Mouse (Mus musculus): ENCODE data around the gene Srr. TPM values are rescaled to one million over a fixed set of nuclear protein-coding genes. Genes with fewer than 3 reads are reported as not detected.
A peak's percentile ranks its signal among the peaks of the same experiment; 100 is the strongest.

Srr gene
- 39.5 and 42.9 TPM in 2 replicates for polyA plus RNA-seq (2015; fragmentation: Nextera tagmentation; extraction: Ambion mirVana)

DNA sequence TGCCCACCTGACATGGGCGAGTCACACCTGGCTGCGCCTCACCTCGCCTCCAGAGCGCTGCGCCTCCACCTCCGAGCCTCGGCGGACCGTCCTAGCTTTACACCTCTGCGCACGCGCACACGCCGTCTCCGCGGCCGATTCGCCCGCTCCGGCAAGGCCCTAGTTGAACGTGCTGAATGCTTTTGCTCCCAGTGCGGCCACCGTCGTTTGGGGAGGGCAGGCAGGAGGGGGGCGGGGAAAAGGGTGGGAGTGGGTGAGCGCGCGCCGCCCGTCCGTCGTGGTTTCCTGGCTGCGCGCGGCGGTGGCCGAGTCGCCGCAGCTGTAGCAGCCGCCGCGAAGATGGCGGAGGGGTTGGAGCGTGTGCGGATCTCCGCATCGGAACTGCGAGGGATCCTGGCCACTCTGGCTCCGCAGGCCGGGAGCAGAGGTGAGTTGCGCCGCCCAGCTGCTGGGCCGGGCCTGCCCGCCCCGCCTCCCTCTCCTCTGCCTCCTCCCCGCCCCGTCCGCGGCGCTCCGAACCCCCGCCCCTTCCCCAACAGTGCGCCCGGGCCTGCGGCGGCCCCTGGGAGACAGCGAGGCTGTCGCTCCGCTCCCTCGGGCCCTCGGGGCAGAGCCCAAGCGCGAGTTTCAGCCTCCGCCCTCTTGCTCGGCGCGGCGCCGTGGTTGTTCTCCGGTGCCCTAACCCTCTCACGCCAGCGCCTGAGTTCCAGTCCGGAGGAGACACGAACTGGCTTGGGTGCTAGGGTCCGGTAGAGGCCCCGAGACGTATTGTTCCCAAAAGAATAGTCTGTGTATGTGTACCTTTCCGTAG lies at the start of gene Srr, which contains the start of gene Smg6:
Srr (minus strand) TSS at position 372 of the 811 bp plus-strand sequence.
Smg6 (plus strand) TSS at position 247 of the 811 bp plus-strand sequence.
- peak within 1 kb of the TSS; percentile 93 for H3K9ac ChIP-seq (ENCODE audit: low read depth, low read length)
- H3K27ac ChIP-seq (ENCODE audit: low read depth, low read length) = peak within 1 kb of the TSS; percentile 93
- H3K36me3 ChIP-seq (ENCODE audit: control insufficient read depth, insufficient read depth, low read length) = 0 out of 2 replicates have a peak, but pooled peaks cover 4% of the 10 kb centered on the region
- peak within 1 kb of the TSS; percentile 73 for H3K4me2 ChIP-seq (ENCODE audit: low read length)
- peak; percentile 95 for ATAC-seq
- 0% methylated on average over 77 of the region's 88 CpGs for WGBS
- no peaks in the 10 kb centered on the region for H3K27me3 ChIP-seq (replicated peaks; ENCODE audit: control insufficient read depth, insufficient read depth, low read length)
- H3K4me1 ChIP-seq (ENCODE audit: control insufficient read depth, insufficient read depth, low read depth, low read length) = peaks cover 18% of the 10 kb centered on the region
- H3K4me3 ChIP-seq (ENCODE audit: low read length) = peak within 1 kb of the TSS; percentile 97
- no peaks in the 10 kb centered on the region for H3K9me3 ChIP-seq (ENCODE audit: control insufficient read depth, low read length)

DNA sequence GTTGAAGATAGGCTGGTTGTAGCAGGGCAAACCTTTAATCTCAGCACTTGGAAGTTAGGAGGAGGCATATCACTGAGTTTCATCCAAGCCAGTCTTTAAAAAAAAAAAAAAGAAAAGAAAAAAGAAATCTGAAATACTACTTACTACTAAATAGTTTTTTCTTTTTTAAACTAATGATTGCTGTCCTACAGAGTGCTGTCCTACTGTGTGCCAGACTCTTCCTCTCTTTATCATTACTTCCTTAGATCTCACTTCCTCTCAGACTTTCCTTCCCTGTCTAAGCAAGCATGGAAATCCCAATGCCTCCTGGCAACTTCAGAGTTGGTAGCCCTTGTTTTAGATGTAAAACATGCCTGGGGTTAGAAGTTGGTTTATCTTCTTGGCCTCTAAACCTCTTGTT lies 48.9 kb upstream of the Srr start:
- H3K4me3 ChIP-seq (ENCODE audit: low read length) = no peak overlapping the region
- no peaks in the 10 kb centered on the region for H3K36me3 ChIP-seq (ENCODE audit: control insufficient read depth, insufficient read depth, low read length)
- H3K4me1 ChIP-seq (ENCODE audit: control insufficient read depth, insufficient read depth, low read depth, low read length) = no peaks in the 10 kb centered on the region
- no peak overlapping the region for H3K27ac ChIP-seq (ENCODE audit: low read depth, low read length)
- no peaks in the 10 kb centered on the region for H3K27me3 ChIP-seq (replicated peaks; ENCODE audit: control insufficient read depth, insufficient read depth, low read length)
- no peak overlapping the region for H3K9ac ChIP-seq (ENCODE audit: low read depth, low read length)
- no peaks in the 10 kb centered on the region for H3K9me3 ChIP-seq (ENCODE audit: control insufficient read depth, low read length)
- H3K4me2 ChIP-seq (ENCODE audit: low read length) = no peak overlapping the region
- no peak for ATAC-seq

DNA sequence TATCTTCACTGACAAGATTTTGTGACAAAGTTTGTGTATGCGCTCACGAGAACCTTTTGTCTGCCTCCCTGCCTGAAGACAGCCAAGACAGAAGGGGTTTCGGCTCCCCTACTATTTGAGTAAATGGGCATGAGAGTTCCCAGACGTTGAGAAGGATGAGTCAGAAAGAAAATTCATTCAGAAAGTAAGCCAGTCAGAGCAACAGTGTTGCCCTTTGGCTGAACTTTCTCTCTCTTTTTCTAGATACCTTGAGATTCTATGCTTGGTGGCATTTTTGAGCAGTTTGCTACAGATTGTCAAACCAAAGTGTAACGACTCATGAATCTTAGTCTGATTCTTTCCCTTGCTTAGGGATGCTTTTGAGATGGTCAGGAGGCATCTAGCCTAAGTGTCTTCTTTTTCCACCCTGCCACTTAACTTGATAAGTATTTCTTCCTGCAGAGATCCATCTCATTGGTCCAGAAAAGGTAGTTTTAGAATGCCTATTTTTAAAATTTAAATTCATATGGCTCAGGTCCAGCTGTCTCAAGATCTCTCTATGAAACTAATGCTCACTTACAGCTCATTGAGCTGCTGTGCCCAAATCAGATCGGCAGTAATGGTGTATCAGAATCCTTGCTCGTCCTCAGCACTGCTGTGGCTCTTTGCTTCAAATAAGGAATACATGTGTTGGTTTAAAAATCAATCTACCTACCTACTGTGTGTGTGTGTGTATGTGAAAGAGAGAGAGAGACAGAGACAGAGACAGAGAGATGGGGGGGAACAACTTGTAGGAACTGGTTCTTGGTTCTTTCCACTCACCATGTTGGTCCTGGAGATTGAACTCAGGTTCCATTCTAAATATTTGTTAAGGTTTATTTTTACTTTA lies 47.8 kb upstream of the Srr start:
- 80% methylated on average over 7 of the region's 7 CpGs for WGBS
- no peaks in the 10 kb centered on the region for H3K36me3 ChIP-seq (ENCODE audit: control insufficient read depth, insufficient read depth, low read length)
- H3K9ac ChIP-seq (ENCODE audit: low read depth, low read length) = no peak overlapping the region
- H3K4me2 ChIP-seq (ENCODE audit: low read length) = no peak overlapping the region
- no peaks in the 10 kb centered on the region for H3K4me1 ChIP-seq (ENCODE audit: control insufficient read depth, insufficient read depth, low read depth, low read length)
- no peaks in the 10 kb centered on the region for H3K27me3 ChIP-seq (replicated peaks; ENCODE audit: control insufficient read depth, insufficient read depth, low read length)
- H3K9me3 ChIP-seq (ENCODE audit: control insufficient read depth, low read length) = no peaks in the 10 kb centered on the region
- H3K27ac ChIP-seq (ENCODE audit: low read depth, low read length) = no peak overlapping the region
- H3K4me3 ChIP-seq (ENCODE audit: low read length) = no peak overlapping the region
- ATAC-seq = no peak

DNA sequence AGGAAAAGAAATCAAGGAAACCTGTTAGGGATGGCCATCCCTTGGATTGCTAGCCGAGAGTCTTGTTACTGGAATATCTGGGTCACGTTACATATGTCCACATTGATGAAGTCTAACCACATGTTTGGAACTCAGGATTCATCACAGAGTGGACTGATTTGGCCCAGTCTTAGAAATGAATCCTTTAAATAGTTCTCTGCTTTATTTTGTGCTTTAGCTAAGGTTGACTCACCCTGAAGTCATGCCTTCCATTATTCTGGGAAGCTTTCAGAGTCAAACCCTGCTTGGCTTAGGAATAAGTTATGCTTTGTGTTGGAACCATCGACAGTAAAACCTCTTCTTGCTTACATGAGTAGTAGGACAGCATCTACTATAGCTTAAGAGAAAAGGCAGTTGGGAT lies 39.8 kb upstream of the Srr start:
- Histone ChIP-seq H3K4me3 (ENCODE audit: low read length) (no peak overlapping the region), H3K4me2 (ENCODE audit: low read length) (no peak overlapping the region), H3K27ac (ENCODE audit: low read depth, low read length) (no peak overlapping the region), H3K9ac (ENCODE audit: low read depth, low read length) (no peak overlapping the region), H3K4me1 (ENCODE audit: control insufficient read depth, insufficient read depth, low read depth, low read length) (no peaks in the 10 kb centered on the region), H3K27me3 (replicated peaks; ENCODE audit: control insufficient read depth, insufficient read depth, low read length) (no peaks in the 10 kb centered on the region), H3K9me3 (ENCODE audit: control insufficient read depth, low read length) (no peaks in the 10 kb centered on the region), H3K36me3 (ENCODE audit: control insufficient read depth, insufficient read depth, low read length) (no peaks in the 10 kb centered on the region)
- 93% methylated on average over 3 of the region's 3 CpGs for WGBS
- no peak for ATAC-seq

DNA sequence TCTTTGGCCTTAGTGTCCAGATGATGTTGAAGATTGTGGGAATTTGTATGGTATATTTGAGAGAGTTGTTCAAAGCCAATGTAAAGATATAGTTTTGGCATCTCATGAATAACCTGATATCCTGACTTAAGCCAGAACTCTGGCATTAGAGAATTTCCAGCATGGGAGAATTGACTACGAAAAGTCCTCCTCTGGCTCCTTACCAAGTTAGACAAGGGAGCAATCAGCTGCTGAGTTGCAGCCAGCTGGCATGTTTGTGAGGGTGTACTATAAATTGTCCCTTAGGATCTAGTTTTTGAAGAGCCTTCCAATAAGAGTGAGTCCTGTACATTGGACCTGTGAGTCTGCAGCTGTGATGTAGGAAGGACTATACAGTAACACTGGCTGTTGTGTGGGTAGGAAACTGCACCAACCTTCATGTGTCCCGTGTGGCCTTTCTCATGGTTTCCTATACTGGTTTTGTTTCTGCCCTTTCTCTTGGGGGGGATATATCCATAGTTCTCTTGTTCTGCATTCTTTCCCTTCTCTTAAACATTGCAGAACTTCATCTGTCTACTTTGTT lies 37.2 kb upstream of the Srr start:
- Histone ChIP-seq H3K4me2 (ENCODE audit: low read length) (no peak overlapping the region), H3K9ac (ENCODE audit: low read depth, low read length) (no peak overlapping the region), H3K4me1 (ENCODE audit: control insufficient read depth, insufficient read depth, low read depth, low read length) (no peaks in the 10 kb centered on the region), H3K27me3 (replicated peaks; ENCODE audit: control insufficient read depth, insufficient read depth, low read length) (no peaks in the 10 kb centered on the region), H3K36me3 (ENCODE audit: control insufficient read depth, insufficient read depth, low read length) (no peaks in the 10 kb centered on the region), H3K27ac (ENCODE audit: low read depth, low read length) (no peak overlapping the region), H3K4me3 (ENCODE audit: low read length) (no peak overlapping the region), H3K9me3 (ENCODE audit: control insufficient read depth, low read length) (no peaks in the 10 kb centered on the region)
- ATAC-seq = no peak
- 63% methylated on average over 2 of the region's 2 CpGs for WGBS

DNA sequence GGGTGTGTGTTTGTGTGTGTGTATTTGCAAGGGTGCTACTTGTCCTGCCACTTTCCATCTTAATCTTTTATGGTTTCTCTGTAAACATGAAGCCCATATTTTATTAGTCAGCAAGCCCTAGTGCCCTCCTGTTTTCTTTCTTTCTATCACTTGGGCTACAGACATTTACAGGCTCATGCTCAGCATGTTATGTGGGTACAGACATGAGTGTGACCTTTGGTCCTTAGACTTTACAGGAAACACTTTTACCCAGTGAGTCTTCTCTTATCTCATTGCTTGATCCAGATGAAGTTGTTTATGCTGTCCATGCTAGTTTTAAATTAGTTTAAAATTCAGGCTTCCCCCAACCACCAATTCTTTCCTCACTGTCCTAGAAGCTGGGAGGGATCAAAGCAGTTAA lies 36.2 kb upstream of the Srr start:
- no peaks in the 10 kb centered on the region for H3K27me3 ChIP-seq (replicated peaks; ENCODE audit: control insufficient read depth, insufficient read depth, low read length)
- H3K27ac ChIP-seq (ENCODE audit: low read depth, low read length) = no peak overlapping the region
- H3K9me3 ChIP-seq (ENCODE audit: control insufficient read depth, low read length) = no peaks in the 10 kb centered on the region
- no peak overlapping the region for H3K9ac ChIP-seq (ENCODE audit: low read depth, low read length)
- H3K36me3 ChIP-seq (ENCODE audit: control insufficient read depth, insufficient read depth, low read length) = no peaks in the 10 kb centered on the region
- H3K4me2 ChIP-seq (ENCODE audit: low read length) = no peak overlapping the region
- no peak overlapping the region for H3K4me3 ChIP-seq (ENCODE audit: low read length)
- no peaks in the 10 kb centered on the region for H3K4me1 ChIP-seq (ENCODE audit: control insufficient read depth, insufficient read depth, low read depth, low read length)
- no peak for ATAC-seq

DNA sequence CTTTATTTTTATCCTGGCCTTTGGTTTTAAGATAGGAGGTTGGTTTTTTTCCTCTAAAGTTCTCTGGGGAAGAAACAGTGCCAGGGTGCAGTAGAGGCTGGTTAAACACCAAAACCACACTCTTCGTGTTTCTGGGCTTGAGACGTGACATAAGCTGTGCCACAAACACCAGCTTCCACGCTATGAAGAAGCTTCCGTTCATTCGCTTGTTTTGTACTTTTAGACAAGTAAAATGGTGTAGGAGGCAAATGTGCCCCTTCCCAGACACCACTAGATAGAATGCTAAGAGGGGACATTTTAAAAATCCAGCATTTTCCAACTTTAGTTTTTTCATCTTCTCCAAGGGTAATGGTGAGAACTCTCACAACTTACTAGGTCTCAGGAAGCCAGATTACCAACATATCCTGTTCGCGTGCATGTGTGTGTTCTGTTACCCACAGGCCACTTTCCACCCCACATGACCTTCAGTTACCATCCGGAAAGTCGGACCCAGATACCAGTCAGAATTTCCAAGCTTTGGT lies 34.3 kb upstream of the Srr start:
- 94% methylated on average over 9 of the region's 9 CpGs for WGBS
- ATAC-seq = no peak
- no peak overlapping the region for H3K4me2 ChIP-seq (ENCODE audit: low read length)
- no peak overlapping the region for H3K27ac ChIP-seq (ENCODE audit: low read depth, low read length)
- H3K36me3 ChIP-seq (ENCODE audit: control insufficient read depth, insufficient read depth, low read length) = no peaks in the 10 kb centered on the region
- H3K9me3 ChIP-seq (ENCODE audit: control insufficient read depth, low read length) = no peaks in the 10 kb centered on the region
- H3K4me3 ChIP-seq (ENCODE audit: low read length) = no peak overlapping the region
- H3K9ac ChIP-seq (ENCODE audit: low read depth, low read length) = no peak overlapping the region
- no peaks in the 10 kb centered on the region for H3K4me1 ChIP-seq (ENCODE audit: control insufficient read depth, insufficient read depth, low read depth, low read length)
- H3K27me3 ChIP-seq (replicated peaks; ENCODE audit: control insufficient read depth, insufficient read depth, low read length) = no peaks in the 10 kb centered on the region

DNA sequence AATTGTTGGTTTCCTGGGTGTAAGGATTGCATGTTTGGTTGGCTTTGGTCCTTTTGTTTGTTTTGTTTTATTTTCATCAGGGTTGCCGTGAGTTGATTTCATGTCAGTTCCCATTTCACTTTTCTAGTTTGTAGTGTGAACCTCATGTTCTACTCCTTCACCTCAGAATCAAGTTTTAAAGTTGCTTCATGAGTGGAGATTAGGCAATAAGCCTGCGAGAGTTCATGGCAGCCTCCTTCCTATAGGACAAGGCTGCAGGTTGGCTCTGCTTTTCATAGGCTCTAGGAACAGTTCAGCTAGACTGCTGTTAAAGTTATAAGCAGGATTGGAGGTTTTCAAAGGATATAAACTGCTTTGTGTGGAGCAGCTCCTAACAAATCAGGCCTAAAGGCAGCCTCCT lies 33.8 kb upstream of the Srr start:
- Histone ChIP-seq H3K4me3 (ENCODE audit: low read length) (no peak overlapping the region), H3K27ac (ENCODE audit: low read depth, low read length) (no peak overlapping the region), H3K27me3 (replicated peaks; ENCODE audit: control insufficient read depth, insufficient read depth, low read length) (no peaks in the 10 kb centered on the region), H3K36me3 (ENCODE audit: control insufficient read depth, insufficient read depth, low read length) (no peaks in the 10 kb centered on the region), H3K9ac (ENCODE audit: low read depth, low read length) (no peak overlapping the region), H3K4me2 (ENCODE audit: low read length) (no peak overlapping the region), H3K4me1 (ENCODE audit: control insufficient read depth, insufficient read depth, low read depth, low read length) (no peaks in the 10 kb centered on the region), H3K9me3 (ENCODE audit: control insufficient read depth, low read length) (no peaks in the 10 kb centered on the region)
- 86% methylated on average over 2 of the region's 2 CpGs for WGBS
- ATAC-seq = no peak

DNA sequence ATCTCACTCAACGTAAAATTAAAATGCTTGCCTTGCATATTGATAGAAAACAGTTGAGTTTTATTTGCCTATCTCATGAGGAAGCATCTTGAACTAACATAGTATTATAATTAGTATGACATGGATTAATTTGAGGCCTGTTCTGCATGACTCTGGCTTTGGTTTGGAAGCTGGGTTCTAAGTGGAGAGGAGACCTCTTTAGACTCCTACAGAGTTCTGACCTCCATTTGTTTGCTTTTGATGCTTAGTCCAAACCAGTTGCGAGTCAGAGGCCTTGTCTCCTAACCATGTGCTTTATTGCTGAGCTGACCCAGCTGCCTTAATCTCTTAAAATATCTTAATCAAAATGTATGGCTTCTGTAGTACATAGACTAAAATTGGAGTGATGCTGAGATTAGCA lies 31.9 kb upstream of the Srr start:
- no peaks in the 10 kb centered on the region for H3K27me3 ChIP-seq (replicated peaks; ENCODE audit: control insufficient read depth, insufficient read depth, low read length)
- no peak overlapping the region for H3K9ac ChIP-seq (ENCODE audit: low read depth, low read length)
- no peaks in the 10 kb centered on the region for H3K4me1 ChIP-seq (ENCODE audit: control insufficient read depth, insufficient read depth, low read depth, low read length)
- H3K36me3 ChIP-seq (ENCODE audit: control insufficient read depth, insufficient read depth, low read length) = no peaks in the 10 kb centered on the region
- no peaks in the 10 kb centered on the region for H3K9me3 ChIP-seq (ENCODE audit: control insufficient read depth, low read length)
- 83% methylated on average over 2 of the region's 2 CpGs for WGBS
- no peak overlapping the region for H3K4me3 ChIP-seq (ENCODE audit: low read length)
- ATAC-seq = no peak
- no peak overlapping the region for H3K4me2 ChIP-seq (ENCODE audit: low read length)
- H3K27ac ChIP-seq (ENCODE audit: low read depth, low read length) = no peak overlapping the region

Measured in hindbrain, embryonic 16.5 days (tissue).